Mouse (Mus musculus) neural tube, embryonic 14.5 days (tissue): ENCODE results near the gene Syne1. TPM values are rescaled to one million over a fixed set of nuclear protein-coding genes. Genes with fewer than 3 reads are reported as not detected.

Experiments used
- ATAC-seq: fragments of 200-750 bp; cut with Nextera tagmentation; 2 replicates; pipeline ENCODE4 v1.8.0; 2017; ENCODE audit warnings: low read depth, mild to moderate bottlenecking, moderate TSS enrichment, moderate library complexity
- H3K27ac ChIP-seq: fragments of 300-500 bp; sonication (generic); 2 replicates; pipeline ENCODE4 v1.5.1; 2014; ENCODE audit warnings: low read depth, mild to moderate bottlenecking, control low read depth, low read length, moderate library complexity, mixed read lengths
- H3K27me3 ChIP-seq: fragments of 300-500 bp; sonication (generic); 2 replicates; pipeline ENCODE4 v1.6.1; 2014; ENCODE audit warnings: low read length; ENCODE audit not compliant: control insufficient read depth, insufficient read depth
- H3K36me3 ChIP-seq: fragments of 300-500 bp; sonication (generic); 2 replicates; pipeline ENCODE4 v1.6.1; 2014; ENCODE audit warnings: low read length, mixed read lengths; ENCODE audit not compliant: control insufficient read depth, insufficient read depth
- H3K4me1 ChIP-seq: fragments of 300-500 bp; sonication (generic); 2 replicates; pipeline ENCODE4 v1.6.1; 2014; ENCODE audit warnings: low read length; ENCODE audit not compliant: control insufficient read depth, insufficient read depth
- H3K4me2 ChIP-seq: fragments of 300-500 bp; sonication (generic); 2 replicates; pipeline ENCODE4 v1.6.1; 2014; ENCODE audit warnings: mild to moderate bottlenecking, low read depth, low read length, control low read depth
- H3K4me3 ChIP-seq: fragments of 300-500 bp; sonication (generic); 2 replicates; pipeline ENCODE4 v1.5.1; 2014; ENCODE audit warnings: low read depth, low read length, control low read depth, mixed read lengths
- H3K9ac ChIP-seq: fragments of 300-500 bp; sonication (generic); replicated peaks from 2 replicates; pipeline ENCODE4 v1.6.1; 2014; ENCODE audit warnings: low read depth, mild to moderate bottlenecking, control low read depth, low read length, mixed read lengths
- H3K9me3 ChIP-seq: fragments of 300-500 bp; sonication (generic); 2 replicates; pipeline ENCODE4 v1.6.1; 2016; ENCODE audit warnings: low read length; ENCODE audit not compliant: control insufficient read depth
- WGBS: fragments of 180-500 bp; shearing (Covaris S2); extraction: QIAGEN DNeasy Blood & Tissue Kit; methylation state at CpG from one replicate; pipeline ENCODE4 v1.1.7; 2014; 5-methylcytosine and 5-hydroxymethylcytosine counted together
- polyA plus RNA-seq: library from polyadenylated mRNA; unstranded; fragments of >200 nt; fragmentation: Nextera tagmentation; extraction: Ambion mirVana; gene quantifications from 2 replicates; pipeline ENCODE4 v1.2.1, GENCODE M21; 2014

The Syne1 gene
- 19.0 and 29.5 TPM in 2 replicates for polyA plus RNA-seq

GRCm38 (mm10) chr10:5551382-5551781, at the start of gene Syne1:
TSS of gene Syne1 (minus strand) at chr10:5551482.
- Histone ChIP-seq H3K4me3 (peak within 1 kb of the TSS; percentile 70), H3K27me3 (no peaks in the 10 kb centered on the region), H3K36me3 (no peaks in the 10 kb centered on the region), H3K4me2 (peak within 1 kb of the TSS; percentile 58), H3K9ac (peak within 1 kb of the TSS; percentile 74), H3K27ac (peak within 1 kb of the TSS; percentile 45), H3K4me1 (no peaks in the 10 kb centered on the region), H3K9me3 (no peaks in the 10 kb centered on the region)
- WGBS, result 78% methylated on average over 5 of the region's 5 CpGs
- ATAC-seq, result no peak

GRCm38 (mm10) chr10:5600123-5600522, 48.8 kb upstream of the Syne1 start:
- H3K4me1 ChIP-seq, result no peaks in the 10 kb centered on the region
- no peak overlapping the region for H3K4me2 ChIP-seq
- H3K9me3 ChIP-seq, result no peaks in the 10 kb centered on the region
- WGBS, result 15% methylated on average over 7 of the region's 7 CpGs
- H3K27me3 ChIP-seq, result no peaks in the 10 kb centered on the region
- ATAC-seq, result peak; percentile 91
- no peak overlapping the region for H3K27ac ChIP-seq
- no peak overlapping the region for H3K4me3 ChIP-seq
- no peaks in the 10 kb centered on the region for H3K36me3 ChIP-seq
- H3K9ac ChIP-seq, result no peak overlapping the region

GRCm38 (mm10) chr10:5596559-5596958, 45.3 kb upstream of the Syne1 start:
- H3K27ac ChIP-seq, result no peak overlapping the region
- no peak overlapping the region for H3K9ac ChIP-seq
- H3K4me2 ChIP-seq, result no peak overlapping the region
- no peak for ATAC-seq
- 57% methylated on average over 6 of the region's 6 CpGs for WGBS
- no peaks in the 10 kb centered on the region for H3K4me1 ChIP-seq
- no peaks in the 10 kb centered on the region for H3K27me3 ChIP-seq
- H3K9me3 ChIP-seq, result no peaks in the 10 kb centered on the region
- no peaks in the 10 kb centered on the region for H3K36me3 ChIP-seq
- no peak overlapping the region for H3K4me3 ChIP-seq

- no peak overlapping the region for H3K9ac ChIP-seq
- H3K4me1 ChIP-seq, result no peaks in the 10 kb centered on the region
- H3K4me2 ChIP-seq, result no peak overlapping the region
- no peaks in the 10 kb centered on the region for H3K36me3 ChIP-seq
- WGBS, result 75% methylated on average over 5 of the region's 5 CpGs
- H3K9me3 ChIP-seq, result no peaks in the 10 kb centered on the region
- H3K27ac ChIP-seq, result no peak overlapping the region
- ATAC-seq, result no peak
- no peaks in the 10 kb centered on the region for H3K27me3 ChIP-seq
- H3K4me3 ChIP-seq, result no peak overlapping the region
Measured at GRCm38 (mm10) chr10:5594457-5594856, 43.2 kb upstream of the Syne1 start.

GRCm38 (mm10) chr10:5593464-5593863, 42.2 kb upstream of the Syne1 start, which contains the start of gene Myct1:
TSS of gene Myct1 (plus strand) at chr10:5593775.
- Histone ChIP-seq H3K36me3 (no peaks in the 10 kb centered on the region), H3K4me2 (no peak within 1 kb of the TSS), H3K9ac (no peak within 1 kb of the TSS), H3K9me3 (no peaks in the 10 kb centered on the region), H3K4me3 (no peak within 1 kb of the TSS), H3K27ac (no peak within 1 kb of the TSS), H3K4me1 (no peaks in the 10 kb centered on the region), H3K27me3 (no peaks in the 10 kb centered on the region)
- ATAC-seq, result no peak
- WGBS, result 64% methylated on average over 5 of the region's 5 CpGs

GRCm38 (mm10) chr10:5591996-5592395, 40.7 kb upstream of the Syne1 start:
- no peak overlapping the region for H3K4me3 ChIP-seq
- H3K36me3 ChIP-seq, result no peaks in the 10 kb centered on the region
- no peak overlapping the region for H3K4me2 ChIP-seq
- no peaks in the 10 kb centered on the region for H3K4me1 ChIP-seq
- no peak overlapping the region for H3K27ac ChIP-seq
- WGBS, result 82% methylated on average over 4 of the region's 4 CpGs
- no peaks in the 10 kb centered on the region for H3K9me3 ChIP-seq
- H3K27me3 ChIP-seq, result no peaks in the 10 kb centered on the region
- H3K9ac ChIP-seq, result no peak overlapping the region
- ATAC-seq, result no peak

- no peaks in the 10 kb centered on the region for H3K4me1 ChIP-seq
- no peaks in the 10 kb centered on the region for H3K9me3 ChIP-seq
- H3K27ac ChIP-seq, result no peak overlapping the region
- no peak for ATAC-seq
- H3K27me3 ChIP-seq, result no peaks in the 10 kb centered on the region
- no peak overlapping the region for H3K4me2 ChIP-seq
- WGBS, result 85% methylated on average over 2 of the region's 2 CpGs
- no peak overlapping the region for H3K4me3 ChIP-seq
- H3K36me3 ChIP-seq, result no peaks in the 10 kb centered on the region
- no peak overlapping the region for H3K9ac ChIP-seq
Measured at GRCm38 (mm10) chr10:5591061-5591460, 39.8 kb upstream of the Syne1 start.

- ATAC-seq, result no peak
- Histone ChIP-seq H3K4me2 (no peak overlapping the region), H3K27me3 (no peaks in the 10 kb centered on the region), H3K4me1 (no peaks in the 10 kb centered on the region), H3K4me3 (no peak overlapping the region), H3K9ac (no peak overlapping the region), H3K27ac (no peak overlapping the region), H3K9me3 (no peaks in the 10 kb centered on the region), H3K36me3 (no peaks in the 10 kb centered on the region)
- 67% methylated on average over 2 of the region's 2 CpGs for WGBS
Measured at GRCm38 (mm10) chr10:5573328-5573727, 22.0 kb upstream of the Syne1 start.

- H3K4me2 ChIP-seq, result no peak overlapping the region
- H3K9me3 ChIP-seq, result no peaks in the 10 kb centered on the region
- no peak for ATAC-seq
- WGBS, result 83% methylated on average over 5 of the region's 5 CpGs
- no peaks in the 10 kb centered on the region for H3K4me1 ChIP-seq
- no peak overlapping the region for H3K9ac ChIP-seq
- no peak overlapping the region for H3K27ac ChIP-seq
- no peaks in the 10 kb centered on the region for H3K36me3 ChIP-seq
- H3K4me3 ChIP-seq, result no peak overlapping the region
- no peaks in the 10 kb centered on the region for H3K27me3 ChIP-seq
Measured at GRCm38 (mm10) chr10:5571332-5571731, 20.1 kb upstream of the Syne1 start.
